Mouse (Mus musculus): ENCODE measurements around the gene Olfr1206.

Olfr1206 gene

GRCm38 (mm10) chr2:88862931-88863330, at the start of gene Olfr1206:
Olfr1206 (plus strand) TSS chr2:88863231.
- DNase-seq (ENCODE audit: low spot score), result no peak

GRCm38 (mm10) chr2:88814196-88814595, 48.8 kb upstream of the Olfr1206 start, which contains the start of gene Olfr1202:
Olfr1202 (plus strand) TSS chr2:88814496.
- no peak for DNase-seq (ENCODE audit: low spot score)

DNA sequence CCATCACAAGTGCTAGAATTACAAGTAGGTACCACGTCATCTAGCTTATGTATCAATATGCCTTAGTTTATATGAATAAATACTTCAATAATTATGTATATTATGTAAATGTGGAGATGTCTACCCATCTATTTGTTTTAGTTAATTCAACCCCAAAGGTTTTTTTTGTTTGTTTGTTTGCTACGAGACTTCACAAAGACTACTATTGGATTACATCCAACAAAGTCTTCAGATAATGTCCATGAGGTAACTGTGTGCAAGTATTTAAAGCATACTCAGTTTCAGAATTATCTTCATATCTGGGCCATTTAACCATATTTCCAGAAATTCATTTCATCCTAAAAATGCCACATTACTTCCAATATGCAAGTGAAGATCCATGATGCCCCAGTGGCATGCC, 33.6 kb upstream of the Olfr1206 start, which contains the start of gene Olfr1205:
Olfr1205 (plus strand) TSS at position 301 of the 400 bp plus-strand sequence.
- DNase-seq (ENCODE audit: low spot score), result no peak

GRCm38 (mm10) chr2:88838477-88838876, 24.6 kb upstream of the Olfr1206 start:
- no peak for DNase-seq (ENCODE audit: low spot score)

DNA sequence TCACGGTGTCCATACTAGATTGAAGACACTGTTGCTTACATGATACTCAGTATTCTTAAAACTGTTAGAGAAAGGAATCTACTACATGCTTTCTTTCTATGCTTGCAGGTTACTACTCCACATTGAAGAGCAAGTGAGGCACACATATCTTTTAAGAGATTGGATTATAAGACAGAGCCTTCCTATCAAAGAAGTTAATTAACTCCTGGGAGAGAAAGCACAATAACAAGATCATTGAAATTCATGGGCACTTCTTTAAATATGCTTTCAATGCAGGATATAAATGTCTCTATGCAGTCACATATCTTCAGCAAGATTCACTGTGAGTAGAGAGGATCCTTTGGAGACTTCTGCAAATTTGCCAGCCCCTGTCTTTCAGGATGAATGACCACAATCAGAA, 14.0 kb upstream of the Olfr1206 start, which contains the start of gene Olfr1204:
Olfr1204 (plus strand) TSS at position 301 of the 400 bp plus-strand sequence.
- no peak for DNase-seq (ENCODE audit: low spot score)

- DNase-seq (ENCODE audit: low spot score), result no peak
These were observed 39.2 kb downstream of the Olfr1206 start, which contains the start of gene Olfr1208 for GRCm38 (mm10) chr2:88902211-88902610. Olfr1208 (minus strand) TSS chr2:88902311.

DNA sequence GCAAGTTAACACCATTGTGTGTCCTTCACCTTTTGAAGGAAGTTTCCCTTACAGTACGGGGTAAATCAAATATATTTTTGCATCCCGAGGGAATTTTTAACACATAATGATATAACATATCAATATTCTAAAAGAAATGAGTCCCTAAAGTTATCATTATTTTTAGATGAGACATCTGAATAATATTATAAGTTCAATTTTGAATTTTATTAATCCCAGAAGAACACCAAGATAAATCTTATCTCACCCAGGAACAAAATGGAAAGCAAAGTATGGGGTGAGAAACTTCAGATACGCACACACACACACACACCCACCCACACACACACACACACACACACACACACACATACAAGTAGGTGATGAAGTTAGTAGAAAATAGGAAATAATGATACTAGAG, 52.0 kb downstream of the Olfr1206 start, which contains the start of gene Olfr1209:
Olfr1209 (minus strand) TSS at position 101 of the 400 bp plus-strand sequence.
- DNase-seq (ENCODE audit: low spot score), result no peak

Measured in ovary, postnatal 10 days (tissue).